Mouse (Mus musculus) intestine, postnatal 0 days (tissue): Measurements from ENCODE around the gene Wdr34. TPM values are rescaled to one million over a fixed set of nuclear protein-coding genes. Genes with fewer than 3 reads are reported as not detected.

ENCODE experiments used
- ATAC-seq: fragments of 200-750 bp; cut with Nextera tagmentation; 2 replicates; pipeline ENCODE4 v1.8.0; 2017; ENCODE audit warnings: mild to moderate bottlenecking, moderate TSS enrichment, moderate library complexity
- H3K27ac ChIP-seq: fragments of 300-500 bp; sonication (generic); 2 replicates; pipeline ENCODE4 v1.5.1; 2014; ENCODE audit warnings: mild to moderate bottlenecking, low read depth, low read length, moderate library complexity
- H3K27me3 ChIP-seq: fragments of 300-500 bp; sonication (generic); replicated peaks from 2 replicates; pipeline ENCODE4 v1.6.1; 2014; ENCODE audit warnings: low read length, mixed read lengths; ENCODE audit not compliant: control insufficient read depth, insufficient read depth
- H3K36me3 ChIP-seq: fragments of 300-500 bp; sonication (generic); 2 replicates; pipeline ENCODE4 v1.6.1; 2014; ENCODE audit warnings: mild to moderate bottlenecking, moderate library complexity; ENCODE audit not compliant: control insufficient read depth, insufficient read depth
- H3K4me1 ChIP-seq: fragments of 300-500 bp; sonication (generic); replicated peaks from 2 replicates; pipeline ENCODE4 v1.6.1; 2014; ENCODE audit warnings: antibody characterized with exemption, low read length, mixed read lengths; ENCODE audit not compliant: control insufficient read depth, insufficient read depth
- H3K4me2 ChIP-seq: fragments of 300-500 bp; sonication (generic); replicated peaks from 2 replicates; pipeline ENCODE4 v1.6.1; 2014; ENCODE audit warnings: low read depth, mild to moderate bottlenecking, moderate library complexity
- H3K4me3 ChIP-seq: fragments of 300-500 bp; sonication (generic); 2 replicates; pipeline ENCODE4 v1.5.1; 2014; ENCODE audit warnings: low read depth, low read length
- H3K9ac ChIP-seq: fragments of 300-500 bp; sonication (generic); 2 replicates; pipeline ENCODE4 v1.6.1; 2014; ENCODE audit warnings: mild to moderate bottlenecking, low read depth, low read length
- H3K9me3 ChIP-seq: fragments of 300-500 bp; sonication (generic); 2 replicates; pipeline ENCODE4 v1.6.1; 2016; ENCODE audit warnings: mixed run types; ENCODE audit not compliant: control insufficient read depth
- CTCF ChIP-seq: sonication (generic); IDR thresholded peaks from 2 replicates; pipeline ENCODE4 v1.5.1; 2016; ENCODE audit warnings: low read depth, mild to moderate bottlenecking, control low read depth, antibody characterized with exemption, moderate library complexity
- WGBS: fragments of 180-500 bp; shearing (Covaris S2); extraction: QIAGEN DNeasy Blood & Tissue Kit; methylation state at CpG from one replicate; pipeline ENCODE4 v1.1.7; 2014; 5-methylcytosine and 5-hydroxymethylcytosine counted together
- polyA plus RNA-seq: library from polyadenylated mRNA; unstranded; fragments of >200 nt; fragmentation: Nextera tagmentation; extraction: Ambion mirVana; gene quantifications from 2 replicates; pipeline ENCODE4 v1.2.1, GENCODE M21; 2015

The Wdr34 gene
- polyA plus RNA-seq, 1 experiment from 2014 or later: 5.9 TPM

DNA sequence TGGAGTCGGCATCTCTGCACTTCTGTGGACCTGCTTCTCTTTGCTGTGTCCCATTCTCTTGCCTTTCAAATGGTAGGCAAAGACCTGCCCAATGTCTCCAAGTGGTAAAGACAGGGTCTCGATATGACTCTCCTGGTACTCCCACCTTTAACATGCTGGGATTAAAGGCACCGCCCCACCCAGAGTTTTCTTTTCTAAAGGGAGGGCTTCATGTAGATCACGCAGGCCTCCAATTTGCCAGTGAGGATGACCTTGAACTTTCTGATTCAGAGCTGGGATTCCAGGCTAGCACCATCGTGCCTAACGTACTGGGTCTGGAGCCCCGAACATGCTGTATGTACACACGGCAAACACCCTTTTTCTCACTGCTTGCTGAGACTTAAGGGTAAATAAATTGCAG, 14.6 kb upstream of the Wdr34 start:
- Histone ChIP-seq H3K9me3 (no peaks in the 10 kb centered on the region), H3K9ac (peak overlapping the region; percentile 64), H3K4me3 (peak overlapping the region; percentile 52), H3K27ac (peak overlapping the region; percentile 90), H3K36me3 (no peaks in the 10 kb centered on the region), H3K27me3 (no peaks in the 10 kb centered on the region), H3K4me1 (peaks cover 17% of the 10 kb centered on the region), H3K4me2 (peak overlapping the region; percentile 88)
- TF ChIP-seq CTCF: no peak
- WGBS: 2% methylated on average over 8 of the region's 8 CpGs
- no peak for ATAC-seq

DNA sequence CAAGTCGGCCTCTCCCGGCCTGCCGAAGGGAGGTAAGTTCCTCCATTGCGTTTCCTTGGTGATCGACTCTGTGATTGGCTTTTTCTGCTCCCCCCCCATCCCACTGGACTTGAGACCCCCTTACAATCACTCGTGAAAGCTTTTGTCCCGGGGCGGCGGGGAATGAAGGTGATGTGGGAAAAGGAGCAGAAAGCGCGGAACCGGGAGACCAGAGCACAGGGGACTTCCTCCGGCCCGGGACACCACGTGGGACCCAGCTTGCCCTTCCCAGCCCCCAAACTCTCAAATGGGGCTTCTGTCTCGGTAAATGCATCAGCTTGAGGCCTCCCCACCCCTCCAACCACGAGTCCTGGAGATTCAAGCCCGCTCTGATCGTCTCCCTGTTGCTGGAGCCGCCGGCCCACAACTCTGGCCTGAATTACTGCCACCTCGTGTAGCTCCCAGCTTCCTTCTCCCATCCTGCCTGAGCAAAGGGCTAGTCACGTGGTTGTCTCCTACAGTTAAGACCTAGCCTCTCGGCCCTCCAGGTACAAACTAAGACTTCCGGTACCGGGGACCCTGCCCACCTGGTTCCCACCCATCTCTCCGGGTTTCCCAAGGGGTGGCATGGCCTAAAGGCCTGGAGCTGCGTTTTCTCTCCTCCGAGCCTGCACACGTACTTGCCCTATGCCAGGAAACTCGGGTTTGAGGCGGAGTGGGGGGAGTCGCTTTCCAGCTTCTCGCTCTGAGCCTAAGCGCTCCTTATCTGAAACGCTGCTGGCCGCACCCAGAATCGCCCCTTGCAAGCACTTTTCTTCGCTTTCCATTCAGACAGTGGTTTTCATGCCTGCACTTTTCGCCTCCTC, 13.8 kb upstream of the Wdr34 start:
- H3K9ac ChIP-seq: peak overlapping the region; percentile 64
- H3K27ac ChIP-seq: peak overlapping the region; percentile 90
- peak; percentile 53 for ATAC-seq
- peak overlapping the region; percentile 88 for H3K4me2 ChIP-seq
- peak; percentile 28; the same call in 1 of the 2 replicates for TF ChIP-seq CTCF
- under 1% methylated on average over 40 of the region's 40 CpGs for WGBS
- H3K27me3 ChIP-seq: no peaks in the 10 kb centered on the region
- H3K4me3 ChIP-seq: peak overlapping the region; percentile 52
- H3K9me3 ChIP-seq: no peaks in the 10 kb centered on the region
- H3K4me1 ChIP-seq: peaks cover 11% of the 10 kb centered on the region; the same call in 1 of the 2 replicates
- no peaks in the 10 kb centered on the region for H3K36me3 ChIP-seq

DNA sequence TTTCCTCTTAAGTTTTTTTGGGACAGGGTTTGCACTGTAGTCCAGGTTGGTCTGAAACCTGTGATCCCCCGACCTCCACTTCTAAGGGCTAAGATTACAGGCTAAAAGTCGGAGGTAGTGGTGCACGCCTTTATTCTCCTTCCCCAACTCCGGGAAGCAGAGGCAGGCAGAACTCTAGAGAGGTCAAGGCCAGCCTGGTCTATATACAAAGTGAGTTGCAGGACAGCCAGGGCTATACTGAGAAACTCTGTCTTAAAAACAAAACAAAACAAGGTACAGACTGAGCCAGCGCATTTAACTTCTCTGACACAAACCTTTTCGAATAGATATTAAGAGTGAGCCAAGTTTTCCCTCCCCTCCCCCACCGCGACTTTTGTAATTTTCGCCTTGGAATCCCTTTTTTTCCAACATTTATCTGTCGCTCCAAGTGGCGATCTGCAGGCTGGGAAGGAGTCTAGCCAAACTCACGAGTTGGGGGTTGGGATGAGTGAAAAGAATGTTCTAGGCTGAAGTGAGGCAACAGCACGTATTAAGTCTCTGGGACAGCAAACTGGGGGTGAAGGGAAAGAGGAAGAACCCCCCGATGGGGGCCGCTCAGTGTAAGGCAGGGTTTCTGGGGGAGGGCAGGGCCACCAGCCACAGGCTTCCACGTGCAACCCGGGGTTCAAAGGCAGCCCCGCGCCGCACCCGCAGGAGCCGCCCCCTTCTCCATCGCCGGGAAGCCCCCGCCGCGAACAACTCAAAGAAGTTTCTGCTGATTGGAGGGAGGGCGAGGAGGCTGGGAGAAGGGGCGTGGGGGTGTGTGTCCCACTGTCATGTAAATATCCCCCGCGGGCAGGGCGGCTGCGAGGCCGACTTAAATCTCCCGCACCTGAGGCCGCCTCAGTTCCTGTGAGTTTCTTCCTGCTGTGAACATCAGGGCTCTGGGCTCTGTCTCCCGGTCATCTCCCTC, 12.8 kb upstream of the Wdr34 start:
- 6% methylated on average over 36 of the region's 37 CpGs for WGBS
- TF ChIP-seq CTCF: no peak
- no peak for ATAC-seq

DNA sequence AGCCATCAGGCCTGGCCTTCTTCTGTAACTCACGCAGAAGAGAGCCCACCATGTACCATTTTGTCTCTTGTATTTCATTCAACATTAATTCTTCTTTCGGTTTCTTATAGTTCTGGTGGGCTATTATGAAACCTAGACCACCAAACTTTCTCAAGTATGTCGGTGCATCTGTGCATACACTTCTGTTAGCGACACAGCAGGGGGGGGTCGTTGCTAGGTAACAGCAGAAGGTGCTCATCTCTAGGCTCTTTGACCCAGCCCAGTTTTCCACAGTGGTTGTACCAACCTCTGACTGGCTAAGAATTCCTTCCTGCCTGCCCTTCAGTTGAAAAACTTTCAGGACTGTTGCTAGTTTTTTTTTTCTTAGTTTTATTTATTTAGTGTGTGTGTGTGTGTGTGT, 9.7 kb upstream of the Wdr34 start:
- no peaks in the 10 kb centered on the region for H3K4me1 ChIP-seq
- no peak for TF ChIP-seq CTCF
- no peak overlapping the region for H3K27ac ChIP-seq
- H3K27me3 ChIP-seq: no peaks in the 10 kb centered on the region
- H3K4me2 ChIP-seq: no peak overlapping the region
- no peaks in the 10 kb centered on the region for H3K9me3 ChIP-seq
- no peaks in the 10 kb centered on the region for H3K36me3 ChIP-seq
- no peak overlapping the region for H3K4me3 ChIP-seq
- no peak overlapping the region for H3K9ac ChIP-seq
- WGBS: 63% methylated on average over 5 of the region's 5 CpGs
- no peak for ATAC-seq

More for the DNA sequence above, 12.8 kb upstream of the Wdr34 start:
- Histone ChIP-seq H3K9ac (peak overlapping the region; percentile 64), H3K4me2 (peak overlapping the region; percentile 88), H3K27me3 (no peaks in the 10 kb centered on the region), H3K9me3 (no peaks in the 10 kb centered on the region), H3K4me1 (0 out of 2 replicates have a peak, but pooled peaks cover 10% of the 10 kb centered on the region), H3K36me3 (no peaks in the 10 kb centered on the region), H3K27ac (peak overlapping the region; percentile 90), H3K4me3 (peak overlapping the region; percentile 52)

DNA sequence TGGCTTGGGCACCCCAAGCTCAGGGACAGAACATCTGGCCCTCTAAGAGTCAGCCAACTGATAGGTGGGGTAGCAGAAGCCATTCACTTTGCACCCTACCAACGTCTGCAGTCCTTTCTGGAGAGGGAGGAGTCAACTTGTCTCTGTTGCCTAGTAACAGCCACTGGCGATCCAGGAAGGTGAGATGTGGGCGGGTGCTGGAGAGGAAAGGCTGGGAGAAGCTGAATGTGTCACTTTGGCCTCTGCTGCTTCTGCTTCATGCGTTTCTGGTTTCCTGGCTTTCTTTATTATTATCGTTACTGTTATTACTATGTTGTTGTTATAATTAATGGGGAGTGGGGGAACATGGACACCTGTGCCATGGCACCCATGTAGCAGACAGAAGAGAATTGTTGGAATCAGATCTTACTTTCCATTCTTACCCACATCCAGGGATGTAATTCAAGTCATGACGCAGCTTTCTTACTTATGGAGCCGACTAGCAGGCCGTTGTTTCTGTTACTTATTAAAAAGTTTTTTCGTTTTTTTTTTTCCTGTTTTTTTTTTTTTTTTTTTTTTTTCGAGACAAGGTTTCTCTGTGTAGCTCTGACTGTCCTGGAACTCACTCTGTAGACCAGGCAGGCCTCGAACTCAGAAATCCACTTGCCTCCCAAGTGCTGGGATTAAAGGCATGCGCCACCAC, 8.7 kb upstream of the Wdr34 start, which contains the start of gene Set:
Set (plus strand) TSS at position 156 of the 682 bp plus-strand sequence.
- Histone ChIP-seq H3K4me3 (no peak within 1 kb of the TSS), H3K27ac (no peak within 1 kb of the TSS), H3K9ac (no peak within 1 kb of the TSS), H3K27me3 (no peaks in the 10 kb centered on the region), H3K36me3 (no peaks in the 10 kb centered on the region), H3K4me1 (no peaks in the 10 kb centered on the region), H3K4me2 (no peak within 1 kb of the TSS), H3K9me3 (no peaks in the 10 kb centered on the region)
- TF ChIP-seq CTCF: no peak
- WGBS: 43% methylated on average over 11 of the region's 12 CpGs
- peak; percentile 56 for ATAC-seq
